Mouse (Mus musculus): ENCODE data around the gene Zmynd11.

DNA sequence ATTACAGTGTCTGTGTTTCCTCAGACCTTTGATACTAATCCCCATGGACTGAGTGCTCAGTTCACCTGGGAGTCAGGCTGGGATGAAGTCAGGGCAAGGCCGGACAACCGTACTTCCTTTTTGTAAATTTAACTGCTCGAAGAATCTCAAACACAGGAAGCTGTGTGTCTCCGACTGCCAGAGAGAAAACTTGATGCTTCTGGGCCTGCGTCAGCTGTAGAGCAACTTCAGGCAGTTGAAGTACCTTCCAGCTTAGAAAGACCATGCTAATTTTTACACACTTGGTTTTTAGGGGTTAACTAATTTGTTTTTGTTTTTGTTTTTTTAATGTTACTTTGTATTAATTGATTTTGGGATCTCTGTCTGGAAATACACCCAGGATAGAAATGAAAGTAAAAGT lies 10.8 kb upstream of the Zmynd11 start:
- TF ChIP-seq POLR2A (IDR thresholded peaks at IDR 0.05; ENCODE audit: control insufficient read depth, low read depth, low read length) (no peak), CTCF (IDR thresholded peaks at IDR 0.05; ENCODE audit: control insufficient read depth, insufficient read depth, insufficient replicate concordance, low read depth, low read length) (no peak)
